Mouse (Mus musculus) spleen, adult 12 weeks (tissue): Measurements from ENCODE around the gene Prdx2.

Source experiments
- DNase-seq: peaks from one replicate; pipeline ENCODE4 v3.0.0; 2022; ENCODE audit warnings: low spot score

Prdx2 gene

DNA sequence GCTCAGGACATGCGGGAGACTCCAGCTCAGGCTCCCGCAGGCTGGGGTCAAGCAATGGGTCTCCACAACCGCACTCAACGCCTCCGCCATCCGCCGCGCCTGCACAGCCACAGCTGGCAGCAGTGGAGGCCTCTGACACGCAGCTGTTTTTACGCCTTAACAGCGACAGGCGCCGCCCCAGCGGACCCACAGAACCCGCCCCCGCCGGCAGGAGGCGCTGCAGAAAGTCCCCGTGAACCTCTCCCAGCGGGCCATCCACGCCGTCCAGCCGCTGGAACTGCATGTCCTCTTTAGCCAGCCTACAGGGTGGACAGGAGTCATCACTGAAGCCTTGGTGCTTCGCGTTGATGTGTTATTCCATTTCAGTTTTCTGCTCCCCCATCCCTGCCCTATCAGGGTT, 38.3 kb downstream of the Prdx2 start:
- DNase-seq, result no peak

DNA sequence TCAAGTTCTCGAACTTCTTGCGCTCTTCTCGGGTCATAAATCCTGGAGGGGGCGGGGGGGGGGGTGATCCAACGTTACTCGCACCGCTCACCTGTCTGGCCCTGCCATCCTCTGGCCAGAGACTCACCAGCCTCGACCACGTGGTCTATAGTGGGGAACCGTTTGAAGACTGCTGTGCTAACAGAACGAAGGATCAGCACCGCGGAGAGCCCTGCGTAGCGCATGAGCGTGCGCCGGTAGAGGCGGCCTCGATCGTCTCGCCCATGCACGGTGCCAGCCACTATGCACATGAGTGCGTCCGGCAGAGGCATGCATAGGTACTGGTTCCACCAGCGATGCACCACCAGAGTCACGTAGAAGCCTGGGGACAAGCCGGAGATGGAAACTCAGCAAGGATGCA, 41.9 kb downstream of the Prdx2 start:
- DNase-seq, result no peak

DNA sequence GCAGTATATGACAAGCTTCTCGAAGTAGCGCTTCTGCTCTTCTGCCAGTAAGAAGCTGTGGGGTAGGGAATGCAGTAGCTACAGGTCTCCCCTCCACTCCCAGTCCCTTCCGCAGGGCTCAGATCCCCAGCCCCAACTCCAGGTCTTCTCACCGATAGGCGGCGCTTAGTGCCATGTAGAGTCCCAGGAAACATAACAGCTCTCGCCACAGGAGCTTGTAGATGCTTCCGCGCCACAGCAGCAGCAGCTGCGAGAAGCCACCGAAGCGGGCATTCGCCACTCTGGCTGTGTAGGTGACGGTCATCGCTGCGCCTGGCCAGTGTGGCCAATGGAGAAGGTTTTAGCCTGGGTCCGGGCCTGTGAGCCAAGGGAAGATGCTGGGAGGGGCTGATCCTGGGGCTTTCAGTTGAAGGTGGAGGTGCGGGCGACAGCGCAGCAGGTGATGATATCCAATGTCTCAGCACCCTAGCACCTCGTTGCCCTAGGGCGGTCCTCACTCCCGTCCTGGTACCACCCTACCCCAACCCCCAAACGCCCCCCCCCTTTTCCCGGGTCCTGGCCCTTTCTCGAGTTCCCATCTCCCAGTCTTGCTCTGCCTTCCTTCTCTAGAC, 43.9 kb downstream of the Prdx2 start:
- peak; percentile 45 for DNase-seq

DNA sequence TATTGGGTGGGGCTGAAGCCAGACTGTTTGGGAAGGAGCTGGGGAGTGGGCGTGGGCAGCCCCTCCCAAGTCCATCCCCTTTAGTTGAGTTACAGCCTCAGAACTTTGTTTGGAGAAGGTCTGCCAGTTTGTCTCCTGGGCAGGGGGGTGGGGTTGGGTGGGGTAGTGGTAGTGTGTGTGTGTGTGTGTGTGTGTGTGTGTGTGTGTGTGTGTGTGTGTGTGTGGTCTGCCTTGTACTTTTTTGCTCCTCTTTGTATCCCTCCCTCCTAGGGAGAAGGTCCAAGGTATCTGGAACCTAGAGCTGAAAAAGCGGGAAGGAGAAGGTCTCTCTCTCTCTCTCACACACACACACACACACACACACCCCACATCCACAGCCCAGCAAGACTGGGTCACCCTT, 45.0 kb downstream of the Prdx2 start, which contains the start of gene Best2:
TSS of gene Best2 (minus strand) at position 101 of the 400 bp plus-strand sequence.
- no peak for DNase-seq

DNA sequence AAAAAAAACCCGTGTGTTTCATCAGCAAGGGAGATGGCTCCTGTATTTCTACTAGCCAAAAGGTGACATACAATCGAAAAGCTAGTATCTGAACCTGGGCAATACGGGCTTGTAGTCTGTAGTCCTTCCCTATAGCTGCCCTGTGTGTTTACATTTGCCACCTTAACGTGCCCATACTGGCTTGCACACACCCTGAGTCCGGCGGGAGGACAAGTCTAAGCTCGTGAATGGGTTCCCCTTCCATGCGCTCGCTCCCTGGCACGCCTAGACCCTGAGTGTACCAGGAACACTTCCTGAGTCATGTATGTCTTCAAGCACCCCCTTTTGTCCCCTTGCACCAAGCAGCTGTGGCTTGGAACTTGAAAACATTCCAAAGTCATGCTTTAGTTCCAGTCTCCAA, 47.3 kb downstream of the Prdx2 start:
- DNase-seq, result no peak

DNA sequence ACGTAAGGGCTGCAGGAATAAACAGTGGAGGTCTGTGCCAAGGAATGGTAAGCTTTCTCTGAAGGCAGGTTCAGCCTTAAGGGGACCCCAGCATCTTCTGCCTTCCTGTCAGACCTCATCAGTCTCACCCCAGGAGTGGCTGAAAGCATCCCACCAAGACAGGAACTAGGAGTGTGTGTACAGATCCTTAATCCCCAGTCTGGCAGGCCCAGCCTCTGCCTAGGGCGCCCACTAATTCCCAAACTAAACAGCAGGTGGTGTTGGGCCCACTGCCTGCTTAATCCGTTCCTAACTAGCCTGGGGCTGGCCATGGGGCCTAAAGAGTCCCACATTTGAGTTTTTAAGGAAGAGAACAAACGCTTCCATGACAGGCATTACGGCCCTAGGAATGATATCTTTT, 47.8 kb downstream of the Prdx2 start:
- no peak for DNase-seq

DNA sequence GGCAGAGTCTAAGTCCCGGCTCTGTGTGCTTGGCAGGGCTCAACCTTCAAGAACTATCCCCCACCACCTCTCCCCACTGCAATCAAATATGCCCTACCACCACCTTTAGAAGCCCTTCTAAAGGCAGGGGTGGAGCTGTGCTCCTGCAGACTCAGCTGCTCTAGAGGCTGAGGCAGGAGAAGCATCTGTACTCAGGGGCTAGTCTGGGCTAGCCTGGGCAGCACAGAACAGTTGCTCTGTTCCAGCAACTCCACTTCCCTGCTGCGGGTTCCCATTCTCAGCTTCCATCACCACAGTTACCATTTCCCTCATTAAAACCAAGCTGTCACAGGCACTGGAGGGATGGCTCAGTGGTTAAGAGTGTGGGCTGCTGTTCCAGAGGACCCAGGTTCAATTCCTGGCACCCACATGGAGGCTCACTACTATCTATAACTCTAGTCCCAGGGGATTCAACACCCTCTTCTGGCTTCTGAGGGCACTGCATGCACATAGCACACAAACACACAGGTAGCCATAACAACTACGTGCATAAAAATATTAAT, 52.2 kb downstream of the Prdx2 start:
- no peak for DNase-seq

DNA sequence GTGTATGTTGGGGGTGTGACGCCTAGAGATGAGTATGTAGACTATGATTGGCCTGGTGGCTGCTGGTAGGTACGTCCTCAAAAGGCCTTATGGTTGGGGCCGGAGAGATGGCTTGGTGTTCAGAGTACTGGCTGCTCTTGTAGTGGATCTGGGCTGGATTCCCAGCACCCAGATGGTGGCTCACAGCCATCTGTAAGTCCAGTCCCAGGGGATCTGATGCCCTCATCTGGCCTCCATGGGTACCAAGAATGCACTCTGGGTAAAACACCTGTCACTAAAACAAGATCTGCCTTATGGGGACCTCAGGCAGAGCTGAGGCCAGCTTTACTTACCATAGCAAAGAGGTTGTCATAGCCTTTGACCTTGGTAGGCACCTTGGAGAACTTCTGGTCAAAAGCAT, 54.5 kb downstream of the Prdx2 start:
- DNase-seq, result no peak
